10 mouse cellular contexts compared by ENCODE assay signal in the genomic region with DNA sequence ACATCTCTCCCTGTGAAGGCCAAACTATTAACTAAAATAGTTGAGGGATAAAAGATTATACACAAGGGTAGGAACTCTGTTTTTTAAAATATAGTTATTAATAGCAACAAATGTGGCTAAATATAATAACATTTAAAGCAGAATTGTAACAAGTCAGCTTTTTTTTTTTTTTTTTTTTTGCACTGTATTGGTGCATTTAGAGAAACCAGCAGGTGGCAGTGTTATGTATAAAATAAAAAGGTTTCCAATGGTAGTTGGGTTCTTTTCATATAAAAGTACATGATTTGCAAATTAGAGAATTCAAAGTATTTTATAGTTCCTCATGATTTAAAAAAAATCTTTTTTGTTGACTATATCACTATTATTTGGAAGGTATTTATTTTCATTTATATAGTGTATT. TPM values are rescaled to one million over a fixed set of nuclear protein-coding genes. Genes with fewer than 3 reads are reported as not detected.
A peak's percentile ranks its signal among the peaks of the same experiment; 100 is the strongest.
DNase-seq lines count a peak whose midpoint lies in the region; ATAC-seq and TF ChIP-seq lines count a peak whose summit lies in the region.
"Had no signal": no experiment of that assay in that cellular context is flagged by ENCODE, and none has a peak within 500 bp of the region (broad histone marks: within the 10 kb centered on the region; RNA-seq: fewer than 3 reads in every experiment).

No protein-coding gene starts in this region.

- H3K27ac ChIP-seq in hindbrain, embryonic 14.5 days, result no peak overlapping the region
- no peak overlapping the region for H3K27ac ChIP-seq in hindbrain, embryonic 12.5 days
- no peak overlapping the region for H3K27ac ChIP-seq in lung, postnatal 0 days (ENCODE audit: low read length)
- H3K27ac ChIP-seq: midbrain, embryonic 10.5 days had no signal

- H3K27me3 ChIP-seq in hindbrain, embryonic 14.5 days (ENCODE audit: control insufficient read depth, insufficient read depth, low read length), result no peaks in the 10 kb centered on the region
- H3K27me3 ChIP-seq in hindbrain, embryonic 12.5 days, result no peaks in the 10 kb centered on the region
- no peaks in the 10 kb centered on the region for H3K27me3 ChIP-seq in lung, postnatal 0 days (replicated peaks; ENCODE audit: insufficient read depth, low read length)

- TF ChIP-seq CTCF in lung, postnatal 0 days (IDR thresholded peaks at IDR 0.05), result peak; percentile 45; the same call in 1 of the 2 replicates
- TF ChIP-seq CTCF in lung, adult 2 months (IDR thresholded peaks at IDR 0.05; ENCODE audit: insufficient read depth, low read length), result no peak

- TF ChIP-seq EP300 in lung, postnatal 0 days (IDR thresholded peaks at IDR 0.05), result no peak

- H3K9ac ChIP-seq in hindbrain, embryonic 14.5 days, result no peak overlapping the region
- no peak overlapping the region for H3K9ac ChIP-seq in hindbrain, embryonic 12.5 days
- H3K9ac ChIP-seq in lung, postnatal 0 days (replicated peaks; ENCODE audit: low read depth), result no peak overlapping the region

- no peak overlapping the region for H3K4me3 ChIP-seq in hindbrain, embryonic 14.5 days (replicated peaks; ENCODE audit: low read length)
- no peak overlapping the region for H3K4me3 ChIP-seq in hindbrain, embryonic 12.5 days
- H3K4me3 ChIP-seq in lung, postnatal 0 days (ENCODE audit: low read depth, low read length), result no peak overlapping the region
- no peak overlapping the region for H3K4me3 ChIP-seq in lung, adult 2 months (replicated peaks; ENCODE audit: extremely low read depth, low read depth, low read length)
- H3K4me3 ChIP-seq: midbrain, embryonic 10.5 days had no signal

- TF ChIP-seq POLR2A in lung, adult 2 months (IDR thresholded peaks at IDR 0.05; ENCODE audit: borderline replicate concordance, extremely low read depth, low read depth, low read length), result no peak

- peaks cover 54% of the 10 kb centered on the region for H3K36me3 ChIP-seq in hindbrain, embryonic 14.5 days (replicated peaks; ENCODE audit: control insufficient read depth, insufficient read depth)
- H3K36me3 ChIP-seq in hindbrain, embryonic 12.5 days, result peaks cover 62% of the 10 kb centered on the region
- H3K36me3 ChIP-seq in lung, postnatal 0 days (ENCODE audit: insufficient read depth, low read length), result no peaks in the 10 kb centered on the region; the same call in 1 of the 2 replicates

- ATAC-seq in hindbrain, embryonic 14.5 days (ENCODE audit: low FRiP score), result no peak
- ATAC-seq in hindbrain, embryonic 12.5 days (ENCODE audit: low FRiP score), result no peak
- no peak for ATAC-seq in lung, postnatal 0 days

- no peaks in the 10 kb centered on the region for H3K4me1 ChIP-seq in hindbrain, embryonic 14.5 days (replicated peaks; ENCODE audit: control insufficient read depth, insufficient read depth, low read length)
- H3K4me1 ChIP-seq in hindbrain, embryonic 12.5 days, result no peaks in the 10 kb centered on the region
- H3K4me1 ChIP-seq in lung, postnatal 0 days (ENCODE audit: insufficient read depth, low read depth, low read length), result no peaks in the 10 kb centered on the region
- H3K4me1 ChIP-seq in lung, adult 2 months (ENCODE audit: control insufficient read depth, insufficient read depth, low read length), result no peaks in the 10 kb centered on the region
- H3K4me1 ChIP-seq: midbrain, embryonic 10.5 days had no signal

- no peak overlapping the region for H3K4me2 ChIP-seq in hindbrain, embryonic 14.5 days (replicated peaks)
- no peak overlapping the region for H3K4me2 ChIP-seq in hindbrain, embryonic 12.5 days (replicated peaks)
- H3K4me2 ChIP-seq in lung, postnatal 0 days (replicated peaks; ENCODE audit: low read depth, low read length), result no peak overlapping the region

- peak; percentile 77 for DNase-seq in hindbrain, embryonic 14.5 days (ENCODE audit: low spot score)
- peak; percentile 73 for DNase-seq in lung, postnatal 0 days (ENCODE audit: low spot score)
- DNase-seq in lung, adult 2 months, result no peak
- DNase-seq in Muller cell, postnatal 12 days (ENCODE audit: inconsistent ontology term), result peak; percentile 33
- peak; percentile 19 for DNase-seq in retina, postnatal 1 day
- no peak for DNase-seq in cerebellum, adult 8-10 months
- DNase-seq: cerebellum, adult 11-12 months; heart, postnatal 36 days had no signal

- no peaks in the 10 kb centered on the region for H3K9me3 ChIP-seq in hindbrain, embryonic 14.5 days (ENCODE audit: control insufficient read depth, low read length)
- 0 out of 2 replicates have a peak, but pooled peaks cover 5% of the 10 kb centered on the region for H3K9me3 ChIP-seq in hindbrain, embryonic 12.5 days (replicated peaks)
- H3K9me3 ChIP-seq in lung, postnatal 0 days (ENCODE audit: low read length), result no peaks in the 10 kb centered on the region

RNA-seq across cellular contexts. Expression of gene Mdm1, which starts 14.3 kb away (rescaled TPM):
- 25.2 and 27.0 TPM in 2 replicates for polyA plus RNA-seq in hindbrain, embryonic 14.5 days (2014; fragmentation: Nextera tagmentation; extraction: Ambion mirVana)
- 49.8 and 50.7 TPM in 2 replicates for polyA plus RNA-seq in hindbrain, embryonic 12.5 days (2016; fragmentation: Nextera tagmentation; extraction: Ambion mirVana)
- 13.6 and 16.4 TPM in 2 replicates for polyA plus RNA-seq in lung, postnatal 0 days (2015; fragmentation: Nextera tagmentation; extraction: Ambion mirVana)
- polyA plus RNA-seq in lung, adult 2 months (2012; rRNA removed), result 5.1 and 8.4 TPM in 2 replicates

RNA-seq across cellular contexts. Expression of gene Il22, which starts 48.8 kb away (rescaled TPM):
- not detected in 2 replicates for polyA plus RNA-seq in hindbrain, embryonic 14.5 days (2014; fragmentation: Nextera tagmentation; extraction: Ambion mirVana)
- not detected in 2 replicates for polyA plus RNA-seq in hindbrain, embryonic 12.5 days (2016; fragmentation: Nextera tagmentation; extraction: Ambion mirVana)
- polyA plus RNA-seq in lung, postnatal 0 days (2015; fragmentation: Nextera tagmentation; extraction: Ambion mirVana), result not detected in 2 replicates
- polyA plus RNA-seq in lung, adult 2 months (2012; rRNA removed), result not detected in 2 replicates

Comparison
In these comparisons a context has a peak if more than half of its experiments do, and no peak if none do; other contexts are left out.
1. DNase-seq: peak in hindbrain, embryonic 14.5 days (single experiment), lung, postnatal 0 days (single experiment), Muller cell, postnatal 12 days (single experiment) and retina, postnatal 1 day (single experiment); none in lung, adult 2 months (single experiment) and cerebellum, adult 8-10 months (single experiment).